Mouse (Mus musculus) cerebellum, postnatal 4 days (tissue): ENCODE results near the gene Josd1.
"Not testable (repeated sequence)": the region's sequence is repeated elsewhere in the genome, so short reads cannot be mapped to it uniquely, and the experiment has no call there.

Experiments used
- DNase-seq, 2 experiments: peaks; one replicate each; pipeline ENCODE4 v3.0.0; 2022; ENCODE audit warnings: low spot score in 2 of 2, mixed read lengths in 1 of 2

Josd1 gene

DNA sequence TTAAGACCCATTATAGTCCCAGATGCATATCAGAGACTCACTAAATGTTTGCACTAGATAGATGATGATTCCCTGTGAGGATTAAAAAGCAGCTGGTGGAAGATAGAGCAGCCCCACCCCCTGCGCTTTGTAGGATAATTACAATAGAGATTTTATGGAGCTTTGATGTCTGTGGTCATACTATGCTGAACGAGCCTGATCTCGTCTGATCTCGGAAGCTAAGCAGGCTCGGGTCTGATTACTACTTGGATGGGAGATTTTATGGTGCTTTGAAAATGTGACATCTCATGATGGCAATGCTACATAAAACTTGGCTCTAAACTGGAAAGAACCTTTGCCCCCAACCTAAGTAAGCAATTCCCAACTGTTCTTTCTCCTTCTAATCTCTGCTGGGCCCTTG, 4.6 kb upstream of the Josd1 start:
- no peak for DNase-seq

DNA sequence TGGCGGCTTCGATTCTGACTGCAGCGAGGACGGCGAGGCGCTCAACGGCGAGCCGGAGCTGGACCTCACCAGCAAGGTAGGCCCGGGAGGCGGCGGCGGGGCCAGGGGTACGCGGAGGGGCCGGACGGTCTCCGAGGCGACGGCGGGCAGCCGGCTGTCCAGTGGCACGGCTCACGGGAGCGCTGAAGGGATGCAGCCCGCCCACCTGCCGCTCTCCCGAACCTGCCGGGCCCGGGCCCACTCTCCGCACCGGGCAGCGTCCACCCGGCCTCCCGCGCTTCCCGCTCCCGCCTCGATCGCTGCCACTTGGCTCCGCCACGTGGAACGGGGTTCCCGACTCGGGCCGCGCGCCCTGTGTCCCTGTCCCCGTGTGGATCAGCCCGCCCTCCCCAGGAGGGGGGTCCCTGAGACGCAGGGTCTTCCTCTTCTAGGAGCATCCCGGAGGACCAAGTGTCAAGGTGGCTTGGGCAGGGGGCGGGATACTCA, 3.3 kb upstream of the Josd1 start:
- peak in 1 of 2 experiments; percentile 28 for DNase-seq

DNA sequence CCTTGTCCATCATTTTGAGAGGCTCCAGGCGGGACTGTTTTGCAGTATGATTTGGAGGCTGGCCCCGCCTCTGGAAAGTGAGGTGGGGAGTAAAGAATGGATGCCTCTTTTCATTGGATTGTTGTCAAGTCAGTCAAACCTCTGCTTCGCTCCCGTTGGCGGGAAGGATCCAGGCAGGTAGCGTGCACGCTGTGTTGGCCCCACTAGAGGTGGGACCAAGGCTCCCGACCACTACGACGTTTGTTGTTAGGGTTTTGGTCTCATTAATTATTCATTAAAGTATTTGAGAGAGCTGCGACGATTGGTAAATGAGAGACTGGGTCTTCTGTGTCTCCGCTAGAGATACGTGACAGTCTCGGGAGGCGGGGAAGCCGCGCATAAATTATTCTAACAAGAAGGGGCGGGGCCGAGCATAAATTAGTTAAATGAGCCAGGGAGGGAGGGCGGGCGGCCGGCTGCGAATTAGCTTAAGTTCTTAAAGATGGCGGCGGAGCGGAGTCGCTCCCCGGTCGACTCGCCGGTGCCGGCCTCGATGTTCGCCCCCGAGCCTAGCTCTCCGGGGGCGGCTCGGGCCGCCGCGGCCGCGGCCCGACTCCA, 2.8 kb upstream of the Josd1 start, which contains the start of gene Gtpbp1:
Gtpbp1 (plus strand) TSS at position 420 of the 597 bp plus-strand sequence.
- peak; percentile 77 to 94 for DNase-seq

DNA sequence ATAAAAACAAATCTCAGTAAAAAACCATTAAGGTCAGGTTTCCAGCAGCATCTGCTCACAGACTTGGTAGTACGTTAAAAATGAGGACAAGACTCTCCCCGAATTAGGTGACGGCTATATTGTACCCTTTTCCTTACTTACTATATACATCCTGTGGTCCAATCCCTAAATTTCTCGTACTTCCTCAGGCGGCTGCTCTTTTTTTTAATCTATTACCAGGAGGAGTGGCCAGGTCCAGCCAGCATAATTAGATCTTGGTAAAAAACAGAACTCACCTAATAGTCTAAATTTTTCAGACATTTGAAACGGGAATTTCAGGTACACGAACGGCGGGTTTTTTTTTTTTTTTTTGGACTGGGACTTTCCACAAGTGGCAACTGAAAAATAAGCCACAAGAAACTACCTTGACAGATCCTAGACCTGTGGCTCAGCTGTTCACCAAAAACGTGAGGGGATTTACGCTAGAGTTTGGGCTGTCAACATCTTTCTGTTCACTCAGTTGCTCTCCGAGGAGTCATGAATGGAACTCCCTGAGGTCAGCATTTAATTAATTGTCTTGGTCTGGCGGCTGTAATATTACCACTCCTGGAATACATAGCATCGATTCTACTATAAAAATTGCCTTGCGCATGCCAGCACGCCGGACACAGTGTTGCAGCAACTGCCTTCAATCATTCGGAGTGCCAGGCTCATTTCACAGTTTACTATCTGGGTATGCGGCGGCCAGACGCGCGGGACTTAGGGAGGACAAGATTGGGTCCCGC, 2.1 kb upstream of the Josd1 start:
- no peak for DNase-seq

GRCm38 (mm10) chr15:79688268-79688956, 693 bp upstream of the Josd1 start:
- no peak for DNase-seq

GRCm38 (mm10) chr15:79687175-79687574, 544 bp downstream of the Josd1 start:
- peak in 1 of 2 experiments; percentile 47 for DNase-seq

GRCm38 (mm10) chr15:79686046-79686869, 1.5 kb downstream of the Josd1 start:
- DNase-seq: no peak

GRCm38 (mm10) chr15:79685141-79685641, 2.5 kb downstream of the Josd1 start:
- no peak for DNase-seq

DNA sequence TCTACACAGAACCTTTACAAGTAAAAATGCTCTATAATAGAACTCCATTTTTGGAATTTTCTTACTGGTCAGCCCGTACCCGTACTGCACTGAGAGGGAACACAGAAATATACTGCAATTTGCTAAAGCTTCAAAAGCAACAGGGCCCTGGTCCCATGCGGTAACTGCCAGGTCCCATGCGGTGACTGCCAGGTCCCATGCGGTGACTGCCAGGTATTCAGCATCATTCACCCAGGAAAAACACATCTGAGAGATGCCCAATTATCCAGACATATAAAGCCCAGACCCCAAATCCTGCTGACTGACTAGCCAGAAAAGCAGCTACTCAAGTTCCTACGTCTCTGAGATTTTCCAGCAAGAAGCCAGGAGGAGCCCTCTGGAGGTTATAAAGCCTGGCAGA, 3.1 kb downstream of the Josd1 start:
- no peak for DNase-seq

- no peak for DNase-seq
These were observed 3.8 kb downstream of the Josd1 start for GRCm38 (mm10) chr15:79683707-79684465.

GRCm38 (mm10) chr15:79683146-79683545, 4.6 kb downstream of the Josd1 start:
- no peak for DNase-seq

DNA sequence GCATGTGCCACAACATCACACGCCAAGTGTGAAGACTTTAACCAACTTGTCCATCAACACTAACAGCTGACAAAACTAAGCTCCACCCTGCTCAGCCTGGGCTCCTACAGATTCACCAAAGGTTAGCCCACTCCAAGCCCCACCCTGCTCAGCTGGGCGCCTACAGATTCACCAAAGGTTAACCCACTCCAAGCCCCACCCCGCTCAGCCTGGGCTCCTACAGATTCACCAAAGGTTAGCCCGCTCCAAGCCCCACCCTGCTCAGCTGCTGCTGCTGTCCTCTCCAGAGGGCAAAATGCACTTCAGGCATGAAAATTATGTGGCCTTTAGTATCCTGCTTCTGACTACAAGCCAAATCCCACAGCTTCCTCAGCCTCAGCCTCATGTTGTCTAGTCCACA, 5.7 kb downstream of the Josd1 start:
- no peak for DNase-seq

DNA sequence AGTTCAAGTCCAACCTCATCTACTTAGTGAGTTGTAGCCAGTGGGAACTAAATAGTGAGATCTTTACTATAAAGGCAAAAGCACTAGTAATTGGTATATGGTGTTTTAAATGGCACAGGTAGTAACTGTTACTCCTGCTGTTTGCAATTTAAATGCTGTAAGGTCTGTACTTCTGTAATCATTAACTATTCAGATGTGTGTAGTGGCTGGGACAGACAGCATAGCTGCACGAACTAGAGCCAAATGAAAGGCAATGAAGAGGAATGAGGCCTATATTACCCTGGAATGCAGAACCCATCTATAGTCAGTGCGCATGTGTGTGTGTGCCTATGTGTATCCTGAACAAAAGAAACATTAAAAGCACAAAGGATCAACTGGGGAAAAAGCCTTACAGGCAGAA, 9.8 kb downstream of the Josd1 start:
- no peak for DNase-seq

DNA sequence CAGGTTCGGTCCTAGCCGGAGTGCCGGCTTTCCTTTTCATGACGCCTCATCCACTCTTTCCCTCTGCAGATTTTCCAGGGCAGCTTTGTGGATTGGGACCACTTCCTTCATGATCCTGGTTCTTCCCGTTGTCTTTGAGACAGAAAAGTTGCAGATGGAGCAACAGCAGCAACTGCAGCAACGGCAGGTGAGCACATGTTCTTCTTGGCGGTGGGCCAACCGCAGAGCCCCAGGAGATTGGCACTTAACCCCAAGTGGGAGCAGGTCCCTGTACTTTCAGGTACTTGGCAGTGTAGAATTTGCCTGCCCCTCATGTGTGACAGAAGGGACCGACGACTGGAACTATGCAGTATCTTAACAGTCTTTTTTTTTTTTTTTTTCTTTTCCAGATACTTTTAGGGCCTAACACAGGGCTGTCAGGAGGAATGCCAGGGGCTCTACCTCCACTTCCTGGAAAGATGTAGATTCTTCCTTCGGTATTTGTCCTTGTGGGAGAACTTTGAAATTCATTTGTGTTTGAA, 15.8 kb downstream of the Josd1 start:
- DNase-seq: not testable (repeated sequence)

DNA sequence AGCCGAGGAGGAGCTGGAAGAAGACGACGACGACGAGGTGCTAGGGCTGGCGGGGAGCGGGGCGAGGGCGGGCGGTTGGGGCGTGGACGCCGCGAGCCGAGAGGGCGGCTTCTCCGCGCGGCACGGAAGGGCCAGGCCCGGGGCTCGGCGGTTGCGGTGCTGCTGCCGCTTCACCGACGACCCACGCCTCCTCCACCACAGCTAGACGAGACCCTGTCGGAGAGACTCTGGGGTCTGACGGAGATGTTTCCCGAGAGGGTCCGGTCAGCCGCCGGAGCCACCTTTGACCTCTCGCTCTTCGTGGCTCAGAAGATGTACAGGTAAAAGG, 16.8 kb downstream of the Josd1 start:
- DNase-seq: no peak

DNA sequence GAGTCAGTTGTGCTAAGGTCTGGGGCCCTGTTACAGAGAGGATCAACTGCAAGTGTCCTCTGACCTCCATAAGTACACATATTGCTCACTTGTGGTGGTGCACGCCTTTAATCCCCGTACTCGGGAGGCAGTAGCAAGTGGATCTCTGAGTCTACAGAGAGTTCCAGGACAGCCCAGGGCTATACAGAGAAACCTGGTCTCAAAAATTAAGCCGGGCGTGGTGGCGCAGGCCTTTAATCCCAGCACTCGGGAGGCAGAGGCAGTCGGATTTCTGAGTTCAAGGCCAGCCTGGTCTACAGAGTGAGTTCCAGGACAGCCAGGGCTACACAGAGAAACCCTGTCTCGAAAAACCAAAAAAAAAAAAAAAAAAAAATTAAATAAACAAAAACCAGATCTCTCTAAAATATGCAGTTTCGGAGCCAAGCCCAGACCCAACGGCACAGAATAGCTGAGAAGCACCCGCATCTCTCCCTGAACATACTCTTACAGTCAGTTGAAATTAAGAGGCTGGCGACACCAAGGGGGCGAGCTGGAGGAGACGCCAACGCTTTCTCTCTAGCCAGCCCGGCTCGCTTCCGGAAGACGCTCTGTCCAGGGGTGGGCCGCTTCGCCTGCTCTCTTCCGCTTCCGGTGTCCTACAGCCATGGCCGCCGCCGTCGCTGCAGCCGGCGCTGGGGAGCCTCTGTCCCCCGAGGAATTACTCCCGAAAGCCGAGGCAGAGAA, 17.3 kb downstream of the Josd1 start, which contains the start of gene Tomm22:
Tomm22 (plus strand) TSS at position 613 of the 723 bp plus-strand sequence.
- peak; percentile 52 to 81 for DNase-seq

- no peak for DNase-seq
These were observed 18.5 kb downstream of the Josd1 start for GRCm38 (mm10) chr15:79669195-79669594.

GRCm38 (mm10) chr15:79664666-79665065, 23.1 kb downstream of the Josd1 start:
- DNase-seq: no peak

DNA sequence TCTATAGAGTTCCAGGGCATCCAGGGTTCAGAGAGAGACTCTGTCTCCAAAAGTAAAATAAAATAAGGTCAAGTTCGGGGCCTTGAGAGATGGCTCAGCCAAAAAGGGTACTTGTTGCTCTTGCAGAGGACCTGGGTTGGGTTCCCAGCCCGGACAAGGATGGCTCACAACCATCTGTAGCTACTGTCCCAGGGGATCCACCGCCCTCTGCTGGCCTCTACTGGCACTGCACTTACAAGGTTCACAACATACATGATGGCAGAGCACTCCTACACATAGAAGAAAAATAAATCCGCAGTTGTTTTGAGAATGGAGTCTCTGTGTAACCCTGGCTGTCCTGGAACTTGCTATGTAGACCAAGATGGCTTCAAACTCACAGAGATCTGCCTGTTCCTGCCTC, 25.9 kb downstream of the Josd1 start:
- no peak for DNase-seq
